Mouse (Mus musculus) mesoderm, embryonic 11.5 days (tissue): ENCODE measurements around the gene Cacng2.
"Not testable (repeated sequence)": the region's sequence is repeated elsewhere in the genome, so short reads cannot be mapped to it uniquely, and the experiment has no call there.

Experiments used
- DNase-seq: peaks from one replicate; pipeline ENCODE4 v3.0.0-alpha.2; 2012; ENCODE audit warnings: low read depth, low spot score

The Cacng2 gene

DNA sequence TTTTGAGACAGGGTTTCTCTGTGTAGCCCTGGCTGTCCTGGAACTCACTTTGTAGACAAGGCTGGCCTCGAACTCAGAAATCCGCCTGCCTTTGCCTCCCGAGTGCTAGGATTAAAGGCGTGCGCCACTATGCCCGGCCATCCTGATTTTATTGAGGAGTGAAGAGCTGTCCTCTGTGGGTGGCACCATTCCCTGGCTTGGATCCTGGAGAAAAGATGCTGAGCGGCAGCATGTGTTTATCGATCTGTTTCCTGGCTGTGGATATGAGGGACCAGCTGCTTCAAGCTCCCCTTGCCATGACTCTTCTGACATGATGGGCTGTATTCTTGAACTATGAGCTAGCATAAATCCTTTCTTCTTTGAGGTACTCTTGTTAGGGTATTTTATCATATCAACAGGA lies 111.6 kb downstream of the Cacng2 start:
- DNase-seq, result not testable (repeated sequence)

GRCm38 (mm10) chr15:78003929-78004328 lies 115.9 kb downstream of the Cacng2 start:
- DNase-seq, result peak; percentile 20

- no peak for DNase-seq
Measured at GRCm38 (mm10) chr15:78001400-78001799, 118.4 kb downstream of the Cacng2 start.

- no peak for DNase-seq
Measured at GRCm38 (mm10) chr15:77988541-77988940, 131.3 kb downstream of the Cacng2 start.

GRCm38 (mm10) chr15:77983391-77983790 lies 136.4 kb downstream of the Cacng2 start:
- DNase-seq, result no peak

GRCm38 (mm10) chr15:77982195-77982939 lies 137.5 kb downstream of the Cacng2 start:
- DNase-seq, result peak; percentile 76

DNA sequence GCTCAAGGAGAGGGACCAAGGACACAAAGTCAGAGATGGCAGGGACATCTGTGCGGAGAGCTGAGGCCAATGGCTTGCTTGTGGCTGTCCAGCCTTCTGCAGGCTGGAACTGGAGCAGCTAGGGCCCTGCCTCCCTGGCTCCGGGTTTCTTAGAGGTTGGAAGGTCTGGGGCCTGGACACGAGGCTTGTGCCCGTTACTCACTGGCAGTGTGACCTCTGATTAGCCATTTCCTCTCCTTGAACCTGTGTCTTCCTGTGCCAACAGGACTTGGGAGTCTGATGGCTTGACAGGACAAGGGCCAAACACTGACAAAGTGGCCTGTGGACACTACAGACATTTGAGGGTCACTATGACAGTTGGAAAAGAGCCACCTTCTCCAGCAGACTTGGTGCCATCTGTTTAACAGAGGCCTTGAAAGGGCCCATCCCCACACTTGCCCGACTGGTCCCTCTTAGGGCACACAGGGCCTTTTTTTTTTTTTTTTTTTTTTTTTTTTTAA lies 138.6 kb downstream of the Cacng2 start:
- DNase-seq, result no peak

DNA sequence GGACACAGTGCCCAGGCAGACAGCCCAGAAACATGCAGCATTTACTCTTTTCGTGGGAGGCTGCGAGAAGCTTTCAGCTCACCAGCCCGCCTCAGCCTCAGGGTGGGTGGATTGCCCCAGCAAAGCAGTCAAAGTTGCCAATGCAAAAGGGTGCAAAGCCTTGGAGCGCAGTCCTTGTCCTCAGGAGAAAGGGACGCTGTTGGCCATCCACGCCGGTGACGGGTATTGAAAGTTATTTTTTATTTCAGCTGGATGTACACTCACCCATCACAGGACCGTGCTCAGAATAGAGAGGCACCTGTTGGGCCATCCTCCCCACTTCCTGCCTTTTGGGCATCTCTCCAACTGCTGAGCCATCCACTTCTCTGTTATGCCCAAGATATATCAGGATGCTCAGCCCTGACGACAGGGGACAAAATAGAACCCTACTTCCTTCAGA lies 140.4 kb downstream of the Cacng2 start:
- DNase-seq, result no peak

- no peak for DNase-seq
Measured at GRCm38 (mm10) chr15:77977663-77978062, 142.2 kb downstream of the Cacng2 start.

- DNase-seq, result no peak
Measured at GRCm38 (mm10) chr15:77974165-77974841, 145.5 kb downstream of the Cacng2 start.

DNA sequence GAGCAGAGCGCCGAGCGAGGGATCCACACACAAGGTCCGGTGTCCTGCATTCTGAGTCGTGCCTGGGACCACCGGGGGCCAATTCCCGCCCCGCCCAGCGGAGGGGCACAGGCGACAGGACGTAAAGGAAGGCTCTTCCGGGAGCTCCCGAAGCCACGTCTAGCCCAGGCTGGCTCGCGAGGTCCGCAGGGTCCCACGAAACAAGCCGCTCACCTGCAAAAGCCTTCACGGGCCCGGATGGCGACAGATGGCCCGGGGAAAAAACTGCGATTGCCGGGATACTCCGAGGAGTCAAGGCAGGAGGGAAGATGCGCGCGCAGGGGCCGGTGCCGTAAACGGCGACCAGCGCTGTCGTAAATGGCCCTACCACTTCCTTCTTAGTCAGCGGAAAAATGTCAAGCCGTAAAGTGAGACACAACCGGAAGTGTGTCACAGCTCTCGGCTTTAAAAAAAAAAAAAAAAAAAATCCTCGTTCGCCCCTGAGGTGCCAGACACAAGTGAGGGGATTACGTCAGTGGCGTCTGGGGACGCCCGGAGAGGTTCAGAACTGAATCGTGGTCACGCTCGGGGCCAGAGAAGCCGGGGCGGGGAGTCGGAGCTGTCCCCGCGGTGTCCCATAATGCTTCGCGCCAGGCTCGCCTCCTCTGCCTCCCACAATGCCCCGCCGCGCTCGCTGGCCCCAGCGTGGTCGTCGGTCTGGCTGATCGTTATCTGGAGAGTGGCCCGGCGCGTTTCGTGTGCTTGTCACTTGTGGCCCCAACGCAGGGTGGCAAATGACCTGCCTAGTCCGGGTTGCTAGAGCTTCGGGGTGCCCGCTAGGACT lies 149.1 kb downstream of the Cacng2 start, which contains the start of gene Eif3d:
TSS of gene Eif3d (minus strand) at position 344 of the 823 bp plus-strand sequence.
- peak; percentile 95 for DNase-seq

- no peak for DNase-seq
Measured at GRCm38 (mm10) chr15:77969940-77970469, 149.8 kb downstream of the Cacng2 start.

DNA sequence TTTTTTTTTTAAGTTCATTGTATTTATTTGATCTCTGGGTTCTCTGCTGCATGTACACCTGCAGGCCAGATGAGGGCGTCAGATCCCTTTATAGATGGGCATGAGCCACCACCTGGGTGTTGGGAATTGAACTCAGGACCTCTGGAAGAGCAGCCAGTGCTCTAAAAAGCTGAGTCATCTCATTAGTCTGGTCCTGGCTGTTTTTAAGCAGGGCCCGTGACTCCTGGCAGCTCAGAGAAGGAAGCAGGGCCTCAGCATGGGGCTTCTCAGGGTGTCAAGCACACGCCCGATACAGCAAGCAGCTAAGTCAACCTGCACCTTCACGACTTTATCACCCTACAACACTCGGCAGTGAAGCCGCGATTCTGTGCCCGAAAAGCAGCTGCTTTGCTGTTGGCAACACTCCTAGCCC lies 154.7 kb downstream of the Cacng2 start:
- no peak for DNase-seq

DNA sequence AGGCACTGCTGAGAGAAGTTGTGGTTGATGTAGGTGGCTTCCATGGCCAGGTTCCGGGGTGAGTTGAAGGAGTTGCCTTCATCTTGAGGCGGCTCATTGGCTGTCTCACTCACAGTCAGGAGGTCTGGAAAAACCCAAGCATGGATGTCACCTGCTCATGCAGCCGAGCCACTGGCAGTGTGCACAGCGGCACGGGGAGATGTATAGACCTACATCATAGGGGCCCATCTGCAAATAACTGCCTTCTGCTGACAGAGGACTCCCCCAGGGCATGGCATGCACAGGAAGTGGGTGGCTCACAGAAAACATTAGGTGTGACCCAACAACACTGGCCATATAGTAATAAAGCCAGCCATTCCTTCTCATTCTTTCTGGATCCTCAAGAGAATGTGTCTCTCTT lies 157.4 kb downstream of the Cacng2 start:
- no peak for DNase-seq

DNA sequence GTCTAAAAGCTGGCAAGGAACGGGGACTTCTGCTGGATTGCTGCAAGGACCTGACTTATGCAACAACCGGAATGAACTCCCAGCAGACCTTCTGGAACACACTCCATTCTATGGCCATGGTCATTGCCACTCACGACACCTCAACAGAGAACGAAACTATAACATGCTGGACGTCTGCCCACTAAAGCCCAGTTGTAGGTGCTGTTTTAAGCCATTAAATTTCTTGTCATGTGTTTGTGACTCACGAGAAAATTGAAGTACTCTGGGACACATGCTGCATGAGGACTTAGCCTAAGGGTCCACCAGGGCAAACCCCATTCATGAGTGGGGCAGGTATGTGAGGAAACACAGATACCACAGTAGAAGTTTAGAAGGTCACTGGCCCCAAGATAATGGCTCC lies 159.1 kb downstream of the Cacng2 start:
- DNase-seq, result no peak

DNA sequence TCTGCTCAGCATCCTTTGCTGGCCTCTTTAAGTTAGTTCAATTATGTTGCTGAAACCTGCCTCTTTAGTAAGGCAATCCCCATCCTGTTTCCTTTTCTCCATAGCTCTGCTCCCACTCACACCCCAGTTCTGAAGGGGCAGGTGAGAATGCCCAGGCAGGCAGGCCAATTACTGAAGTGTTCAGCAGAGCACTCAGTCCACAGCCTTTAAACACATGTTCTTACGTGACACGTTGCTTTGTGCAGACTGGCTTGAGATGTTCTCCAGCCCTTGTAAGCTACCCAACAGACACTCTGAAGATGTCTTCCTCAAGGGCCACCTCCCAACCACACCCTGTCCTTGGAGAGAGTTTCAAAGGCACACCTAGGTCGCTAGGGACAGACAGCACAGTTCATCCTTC lies 161.8 kb downstream of the Cacng2 start:
- DNase-seq, result no peak

- DNase-seq, result no peak
Measured at GRCm38 (mm10) chr15:77957625-77958024, 162.2 kb downstream of the Cacng2 start.

GRCm38 (mm10) chr15:77956404-77956901 lies 163.4 kb downstream of the Cacng2 start, which contains the start of gene Foxred2:
Gene Foxred2 (minus strand): TSS chr15:77956722.
- peak; percentile 89 for DNase-seq

DNA sequence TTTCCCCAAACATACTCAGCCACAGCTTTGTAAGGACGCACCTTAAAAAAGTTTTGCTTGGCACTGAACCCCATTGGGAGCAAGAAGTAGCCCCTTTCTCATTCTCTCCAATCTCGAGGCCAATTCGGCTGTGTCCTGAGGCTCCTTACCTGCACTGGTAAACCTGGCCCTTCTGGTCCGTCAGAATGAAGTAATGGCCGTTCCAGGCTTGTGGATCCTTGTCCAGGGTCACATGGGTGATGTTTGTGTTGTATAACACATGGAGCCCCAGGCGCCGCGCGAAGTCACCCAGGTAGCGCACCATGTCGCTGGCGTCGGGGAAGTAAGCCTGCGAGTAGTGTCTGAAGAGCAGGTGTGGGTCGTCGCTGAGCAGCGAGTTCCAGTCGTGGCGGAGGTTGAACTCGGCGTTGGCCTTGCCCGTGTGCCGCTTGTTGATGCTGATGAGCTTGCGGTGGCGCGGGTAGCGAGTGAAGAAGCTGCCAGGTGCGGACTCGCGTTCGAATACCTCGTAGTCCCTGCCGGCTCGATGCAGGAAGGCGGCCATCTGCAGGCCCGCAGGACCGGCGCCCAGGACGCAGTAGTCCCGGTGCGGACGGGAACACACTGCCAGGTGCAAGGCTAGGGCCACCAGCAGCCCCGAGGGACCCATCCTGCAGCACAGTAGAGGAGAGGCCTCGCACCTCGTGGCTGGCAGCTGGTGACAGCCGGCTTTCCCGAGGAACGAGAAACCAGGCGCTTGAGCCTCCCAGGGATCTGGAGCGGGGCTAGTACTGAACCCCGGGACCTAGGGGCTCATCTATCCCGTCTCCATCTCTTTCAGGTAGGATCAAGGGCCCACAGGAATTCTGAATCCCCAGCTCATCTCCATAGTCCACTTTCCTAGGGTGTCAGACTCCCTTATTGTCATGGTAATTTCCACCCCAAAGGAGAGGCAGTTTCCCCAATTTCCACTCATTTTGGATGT lies 164.1 kb downstream of the Cacng2 start:
- peak; percentile 34 for DNase-seq

- DNase-seq, result no peak
Measured at GRCm38 (mm10) chr15:77954362-77954761, 165.5 kb downstream of the Cacng2 start.
